Mouse (Mus musculus) gastrocnemius, postnatal 10 days (tissue): ENCODE data around the gene Olfr691. TPM values are rescaled to one million over a fixed set of nuclear protein-coding genes. Genes with fewer than 3 reads are reported as not detected.

Experiments used
- total RNA-seq, 2 experiments: library from RNA; stranded (reverse); gene quantifications; 2 replicates each; pipeline ENCODE4 v1.2.3; 2021

Gene Olfr691
- total RNA-seq, 2 experiments from 2014 or later: not detected

Other genes starting within 250 kb of the Olfr691 start
- not detected for gene Olfr680-ps1, start 249.5 kb downstream of the Olfr691 start, total RNA-seq
- gene Olfr681, start 225.4 kb downstream of the Olfr691 start, total RNA-seq: not detected
- gene Olfr683, start 195.3 kb downstream of the Olfr691 start, total RNA-seq: not detected
- gene Olfr684, start 178.6 kb downstream of the Olfr691 start, total RNA-seq: not detected
- gene Olfr685, start 156.3 kb downstream of the Olfr691 start, total RNA-seq: not detected
- gene Olfr686, start 134.8 kb downstream of the Olfr691 start, total RNA-seq: not detected
- not detected for gene Olfr688, start 54.2 kb downstream of the Olfr691 start, total RNA-seq
- gene Olfr689, start 31.1 kb downstream of the Olfr691 start, total RNA-seq: not detected
- gene Olfr690, start 8.2 kb downstream of the Olfr691 start, total RNA-seq: not detected
- not detected for gene Olfr692, start 26.0 kb upstream of the Olfr691 start, total RNA-seq
- gene Gm5901, start 32.8 kb upstream of the Olfr691 start, total RNA-seq: not detected
- gene Fam160a2, start 57.8 kb upstream of the Olfr691 start, total RNA-seq: 10 to 100 TPM; 12.6 to 17.5 TPM
- not detected for gene Cnga4, start 62.3 kb upstream of the Olfr691 start, total RNA-seq
- gene Cckbr, start 83.5 kb upstream of the Olfr691 start, total RNA-seq: not detected
- gene Cavin3, start 140.0 kb upstream of the Olfr691 start, total RNA-seq: 10 to 100 TPM; 37.4 to 43.2 TPM
- gene Smpd1, start 212.1 kb upstream of the Olfr691 start, total RNA-seq: 10 to 100 TPM; 42.9 to 44.0 TPM
- gene Apbb1, start 239.4 kb upstream of the Olfr691 start, total RNA-seq: 10 to 100 TPM; 10.6 to 13.0 TPM